Mouse (Mus musculus) G1E (cell line): ENCODE measurements around the gene Csnk1e.

Experiments
- CTCF ChIP-seq: IDR thresholded peaks from 2 replicates; pipeline ENCODE4 v1.5.1; 2012; ENCODE audit warnings: low read depth, low read length, inconsistent platforms, mixed read lengths
- GATA1 ChIP-seq: IDR thresholded peaks from 2 replicates; pipeline ENCODE4 v1.6.1; 2012; ENCODE audit warnings: borderline replicate concordance, low read length, inconsistent platforms, mixed read lengths
- GATA2 ChIP-seq: IDR thresholded peaks from 2 replicates; pipeline ENCODE4 v1.6.1; 2012; ENCODE audit warnings: low read depth, low read length, inconsistent platforms, borderline replicate concordance
- TAL1 ChIP-seq: conservative IDR thresholded peaks from 2 replicates; pipeline ENCODE4 v1.6.1; 2012; ENCODE audit warnings: low read depth, low read length, inconsistent platforms, mixed read lengths

- TF ChIP-seq CTCF, result no peak
- no peak for TF ChIP-seq GATA1
- TF ChIP-seq GATA2, result no peak
- TF ChIP-seq TAL1, result no peak
These were observed 27.9 kb downstream of the Csnk1e start for GRCm38 (mm10) chr15:79427516-79427915.
